Mouse (Mus musculus): ENCODE measurements around the gene Gm8914. TPM values are rescaled to one million over a fixed set of nuclear protein-coding genes. Genes with fewer than 3 reads are reported as not detected.
"Not testable (repeated sequence)": the region's sequence is repeated elsewhere in the genome, so short reads cannot be mapped to it uniquely, and the experiment has no call there.

The Gm8914 gene
- not detected for total RNA-seq (2021)
- long read RNA-seq, experiment 1, result 0 reads
- long read RNA-seq, experiment 2, result 0 reads

GRCm38 (mm10) chrX:91479826-91480225 is at the start of gene Gm8914:
Gene Gm8914, plus strand, starts transcription at chrX:91480126.
- H3K27ac ChIP-seq; H3K4me3 ChIP-seq; DNase-seq (ENCODE audit: extremely low spot score in 1 of 2, low spot score in 2 of 2); intact Hi-C loops (cut with DNase I): not testable (repeated sequence)

Other genes with a start within 250 kb of the Gm8914 start
- gene Mageb2, start 148.4 kb upstream of the Gm8914 start, total RNA-seq (2021), result not detected
- gene Gm5072, start 87.6 kb upstream of the Gm8914 start, total RNA-seq (2021), result not detected
- not detected for gene 1700084M14Rik, start 95.8 kb downstream of the Gm8914 start, total RNA-seq (2021)
- not detected for gene Gm14781, start 152.1 kb downstream of the Gm8914 start, total RNA-seq (2021)